Mouse (Mus musculus) heart, postnatal 25 days (tissue): Measurements from ENCODE around the gene Sh2d1b2. TPM values are rescaled to one million over a fixed set of nuclear protein-coding genes. Genes with fewer than 3 reads are reported as not detected.

Experiments used
- DNase-seq: peaks from one replicate; pipeline ENCODE4 v3.0.0; 2022; ENCODE audit warnings: low spot score
- intact Hi-C: fragments of 180-260 bp; cut with DNase I; formaldehyde crosslinking; loops from one replicate; pipeline ENCODE4 v1.15.1; 2025
- total RNA-seq, 2 experiments: library from RNA; stranded (reverse); gene quantifications; 2 replicates each; pipeline ENCODE4 v1.2.3; 2021

The Sh2d1b2 gene
- total RNA-seq, 2 experiments from 2014 or later = not detected

- intact Hi-C loops = no loop called here
- DNase-seq = no peak
Measured at GRCm38 (mm10) chr1:170270696-170271095, 38.1 kb downstream of the Sh2d1b2 start.

DNA sequence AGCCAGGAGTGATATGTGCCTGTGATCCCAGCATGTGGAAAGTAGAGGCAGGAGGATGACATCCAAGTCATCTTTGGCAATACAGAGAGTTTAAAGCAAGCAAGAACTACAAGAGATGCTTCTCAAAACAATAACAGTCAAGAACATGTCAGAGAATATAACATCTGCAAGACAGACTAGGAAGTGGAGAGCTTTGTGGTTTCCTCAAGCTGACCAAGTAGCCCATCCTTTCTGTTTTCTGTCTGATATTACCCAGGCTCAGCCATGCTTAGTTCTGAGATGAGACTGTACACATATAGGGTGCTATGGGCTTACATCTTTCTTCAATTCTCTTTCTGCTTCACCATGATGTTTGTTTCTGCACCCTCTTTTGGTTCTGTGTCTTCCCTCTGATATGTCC, 40.7 kb downstream of the Sh2d1b2 start:
- intact Hi-C loops = no loop called here
- no peak for DNase-seq

- no peak for DNase-seq
- intact Hi-C loops = no loop called here
Measured at GRCm38 (mm10) chr1:170277016-170277415, 44.5 kb downstream of the Sh2d1b2 start, which contains the start of gene Sh2d1b1. TSS of gene Sh2d1b1 (plus strand) at chr1:170277320.

- DNase-seq = no peak
- intact Hi-C loops = loop anchor here (10.0 kb wide), 1 partner anchor 552 kb away; no protein-coding TSS in a partner anchor
Measured at GRCm38 (mm10) chr1:170282415-170283129, 50.0 kb downstream of the Sh2d1b2 start.

- DNase-seq = no peak
- intact Hi-C loops = loop anchor here (2.0 kb wide), 1 partner anchor 320 kb away; no protein-coding TSS in a partner anchor
Measured at GRCm38 (mm10) chr1:170292239-170292951, 59.8 kb downstream of the Sh2d1b2 start.

GRCm38 (mm10) chr1:170293257-170293656, 60.7 kb downstream of the Sh2d1b2 start:
- intact Hi-C loops = loop anchor here (2.0 kb wide), 1 partner anchor 320 kb away; no protein-coding TSS in a partner anchor
- DNase-seq = no peak

DNA sequence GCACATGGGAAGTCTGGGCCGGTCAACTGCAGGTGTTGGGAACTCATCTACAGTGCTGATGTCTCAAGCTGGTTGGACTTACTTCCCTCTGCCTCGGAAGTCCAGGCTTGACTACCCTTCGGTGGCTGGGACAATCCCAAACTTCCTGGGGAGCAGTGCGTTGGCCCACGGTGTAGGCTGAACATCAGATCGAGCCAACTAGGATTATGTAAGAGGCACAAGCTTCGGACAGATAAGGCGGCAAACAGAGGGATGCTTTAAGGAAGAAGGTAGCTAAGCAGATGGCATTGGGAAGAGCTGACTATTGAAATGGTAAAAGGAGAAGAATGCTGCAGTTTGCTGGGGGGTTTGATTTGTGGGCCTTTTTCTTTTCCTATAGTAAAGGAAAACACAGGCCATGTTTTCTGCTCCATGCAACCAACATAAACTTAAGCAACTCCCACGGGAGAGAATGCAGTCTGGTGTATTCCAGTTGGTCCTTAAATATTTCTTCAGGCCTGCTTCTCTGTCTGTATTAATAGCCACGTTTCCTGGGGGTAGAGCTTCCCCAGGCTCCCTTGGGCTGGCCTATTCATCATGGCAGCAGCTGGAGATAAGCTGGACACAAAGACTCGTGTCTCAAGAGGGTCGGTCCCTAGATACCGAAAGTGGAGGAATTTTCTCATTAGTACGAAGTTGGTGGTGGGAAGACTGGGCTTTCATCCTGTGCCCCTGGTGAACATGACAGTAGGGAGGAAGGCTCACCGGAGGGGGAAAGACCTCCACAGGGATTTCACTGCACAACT, 62.4 kb downstream of the Sh2d1b2 start:
- intact Hi-C loops = no loop called here
- DNase-seq = no peak

DNA sequence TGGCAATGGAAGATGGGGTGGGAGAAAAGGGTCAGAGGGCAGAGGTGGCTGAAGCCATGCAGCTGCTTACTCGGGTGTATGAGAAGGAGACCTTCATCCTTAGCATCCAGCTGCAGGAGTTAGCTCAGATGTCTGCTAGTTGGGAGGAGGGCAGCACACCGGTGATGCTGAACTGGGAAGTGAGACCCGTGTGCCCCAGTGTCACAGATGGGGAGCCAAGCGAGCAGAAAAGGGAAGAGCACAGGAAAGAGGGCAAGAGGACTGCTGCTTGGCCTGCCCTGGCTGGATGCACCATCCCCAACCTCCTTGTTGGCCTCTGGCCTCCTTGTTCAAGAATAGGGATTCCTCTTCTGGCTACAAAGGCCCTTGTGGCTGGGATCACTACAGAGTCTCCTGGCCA, 66.9 kb downstream of the Sh2d1b2 start:
- intact Hi-C loops = no loop called here
- DNase-seq = no peak

DNA sequence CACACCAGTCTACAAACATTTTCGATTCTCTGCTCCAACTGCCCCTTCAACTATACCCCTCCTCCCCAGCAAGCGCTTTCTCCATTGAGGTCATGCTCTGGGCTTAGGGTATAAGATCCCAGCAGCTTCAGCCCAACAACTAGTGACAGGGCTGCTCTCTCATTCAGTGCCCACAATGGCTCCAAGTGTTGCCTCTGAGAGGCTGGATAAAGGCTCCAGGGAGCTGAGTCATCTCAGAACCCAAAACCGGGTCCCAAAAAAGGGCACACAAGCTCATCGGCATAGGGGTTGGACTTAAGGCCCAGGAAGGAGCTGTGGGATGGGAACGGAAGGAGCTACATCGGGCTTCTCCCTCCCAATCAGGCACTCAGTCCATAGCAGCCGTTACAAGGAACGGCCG, 69.1 kb downstream of the Sh2d1b2 start:
- intact Hi-C loops = no loop called here
- DNase-seq = no peak

DNA sequence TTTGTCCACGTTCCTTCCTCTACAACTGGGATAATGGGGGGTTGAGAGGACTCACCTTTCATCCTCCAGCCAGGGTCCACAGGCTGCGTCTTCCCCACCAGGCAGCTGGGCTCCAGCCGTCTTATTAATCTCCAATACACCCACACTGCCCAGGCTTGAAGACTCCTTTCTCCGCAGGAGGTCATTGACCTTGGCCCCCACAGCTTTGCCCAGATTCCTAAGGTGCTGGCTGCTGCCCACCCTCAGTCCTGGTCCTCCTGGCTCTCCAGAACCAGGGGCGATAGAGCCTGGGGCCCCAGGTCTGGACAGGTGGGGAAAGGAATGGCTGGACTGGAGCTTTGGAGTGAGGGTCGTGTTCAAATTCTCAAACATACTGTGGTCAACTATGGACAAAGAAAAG, 69.9 kb downstream of the Sh2d1b2 start:
- DNase-seq = no peak
- intact Hi-C loops = no loop called here

GRCm38 (mm10) chr1:170303103-170303502, 70.6 kb downstream of the Sh2d1b2 start:
- intact Hi-C loops = no loop called here
- no peak for DNase-seq

Other genes starting within 250 kb of the Sh2d1b2 start
- gene Ddr2, start 122.0 kb upstream of the Sh2d1b2 start, total RNA-seq = 10 to 100 TPM; 23.4 to 29.0 TPM
- gene Uap1, start 57.8 kb upstream of the Sh2d1b2 start, total RNA-seq = 10 to 100 TPM; 54.8 to 56.9 TPM
- gene Uhmk1, start 17.4 kb upstream of the Sh2d1b2 start, total RNA-seq = 10 to 100 TPM; 19.7 to 21.1 TPM
- under 1 TPM; 0.13 to 0.14 TPM for gene Sh2d1b1, start 44.6 kb downstream of the Sh2d1b2 start, total RNA-seq
- 10 to 100 TPM; 10.5 to 10.9 TPM for gene Gm7694, start 73.6 kb downstream of the Sh2d1b2 start, total RNA-seq
- gene Spata46, start 76.1 kb downstream of the Sh2d1b2 start, total RNA-seq = not detected